Mouse (Mus musculus): ENCODE data around the gene Iqschfp. TPM values are rescaled to one million over a fixed set of nuclear protein-coding genes. Genes with fewer than 3 reads are reported as not detected.

Gene Iqschfp
- polyA plus RNA-seq, 1 experiment from 2014 or later = 0.39 TPM

GRCm38 (mm10) chr3:68568716-68569115, 676.7 kb downstream of the Iqschfp start:
- DNase-seq (ENCODE audit: low spot score) (no peak), ATAC-seq (ENCODE audit: low FRiP score) (no peak)
- Histone ChIP-seq H3K9me3 (ENCODE audit: control insufficient read depth, low read length) (no peaks in the 10 kb centered on the region), H3K4me3 (ENCODE audit: low read depth, low read length) (no peak overlapping the region), H3K27me3 (ENCODE audit: control insufficient read depth, insufficient read depth, low read length) (no peaks in the 10 kb centered on the region), H3K9ac (ENCODE audit: low read depth, low read length) (no peak overlapping the region), H3K27ac (ENCODE audit: low read depth, low read length) (no peak overlapping the region), H3K4me2 (replicated peaks; ENCODE audit: low read depth, low read length) (no peak overlapping the region), H3K36me3 (ENCODE audit: control insufficient read depth, insufficient read depth, low read length) (no peaks in the 10 kb centered on the region), H3K4me1 (replicated peaks; ENCODE audit: control insufficient read depth, insufficient read depth, low read length) (no peaks in the 10 kb centered on the region; the same call in 1 of the 2 replicates)
- WGBS = 37% methylated on average over 7 of the region's 7 CpGs

- Histone ChIP-seq H3K27ac (ENCODE audit: low read depth, low read length) (no peak overlapping the region), H3K36me3 (ENCODE audit: control insufficient read depth, insufficient read depth, low read length) (no peaks in the 10 kb centered on the region), H3K9ac (ENCODE audit: low read depth, low read length) (no peak overlapping the region), H3K27me3 (ENCODE audit: control insufficient read depth, insufficient read depth, low read length) (no peaks in the 10 kb centered on the region), H3K4me2 (replicated peaks; ENCODE audit: low read depth, low read length) (no peak overlapping the region), H3K4me3 (ENCODE audit: low read depth, low read length) (no peak overlapping the region), H3K9me3 (ENCODE audit: control insufficient read depth, low read length) (no peaks in the 10 kb centered on the region), H3K4me1 (replicated peaks; ENCODE audit: control insufficient read depth, insufficient read depth, low read length) (no peaks in the 10 kb centered on the region; the same call in 1 of the 2 replicates)
- 80% methylated on average over 4 of the region's 4 CpGs for WGBS
- DNase-seq (ENCODE audit: low spot score) = no peak
- no peak for ATAC-seq (ENCODE audit: low FRiP score)
Measured at GRCm38 (mm10) chr3:68570319-68570718, 678.3 kb downstream of the Iqschfp start.

GRCm38 (mm10) chr3:68572249-68573225, 680.5 kb downstream of the Iqschfp start:
- H3K9ac ChIP-seq (ENCODE audit: low read depth, low read length) = peak overlapping the region; percentile 61
- no peaks in the 10 kb centered on the region for H3K9me3 ChIP-seq (ENCODE audit: control insufficient read depth, low read length)
- peak overlapping the region; percentile 92 for H3K27ac ChIP-seq (ENCODE audit: low read depth, low read length)
- DNase-seq (ENCODE audit: low spot score) (peak; percentile 79), ATAC-seq (ENCODE audit: low FRiP score) (peak; percentile 94)
- H3K4me1 ChIP-seq (replicated peaks; ENCODE audit: control insufficient read depth, insufficient read depth, low read length) = no peaks in the 10 kb centered on the region; the same call in 1 of the 2 replicates
- no peaks in the 10 kb centered on the region for H3K36me3 ChIP-seq (ENCODE audit: control insufficient read depth, insufficient read depth, low read length)
- peak overlapping the region; percentile 38 for H3K4me3 ChIP-seq (ENCODE audit: low read depth, low read length)
- WGBS = 9% methylated on average over 28 of the region's 28 CpGs
- no peaks in the 10 kb centered on the region for H3K27me3 ChIP-seq (ENCODE audit: control insufficient read depth, insufficient read depth, low read length)
- peak overlapping the region; percentile 53 for H3K4me2 ChIP-seq (replicated peaks; ENCODE audit: low read depth, low read length)

GRCm38 (mm10) chr3:68573226-68573624, 681.2 kb downstream of the Iqschfp start:
- Histone ChIP-seq H3K27ac (ENCODE audit: low read depth, low read length) (peak overlapping the region; percentile 92), H3K9ac (ENCODE audit: low read depth, low read length) (peak overlapping the region; percentile 38), H3K4me1 (replicated peaks; ENCODE audit: control insufficient read depth, insufficient read depth, low read length) (no peaks in the 10 kb centered on the region; the same call in 1 of the 2 replicates), H3K9me3 (ENCODE audit: control insufficient read depth, low read length) (no peaks in the 10 kb centered on the region), H3K4me3 (ENCODE audit: low read depth, low read length) (peak overlapping the region; percentile 38), H3K36me3 (ENCODE audit: control insufficient read depth, insufficient read depth, low read length) (no peaks in the 10 kb centered on the region), H3K4me2 (replicated peaks; ENCODE audit: low read depth, low read length) (peak overlapping the region; percentile 53), H3K27me3 (ENCODE audit: control insufficient read depth, insufficient read depth, low read length) (no peaks in the 10 kb centered on the region)
- WGBS = 62% methylated on average over 3 of the region's 3 CpGs
- ATAC-seq (ENCODE audit: low FRiP score) = no peak
- DNase-seq (ENCODE audit: low spot score) = no peak

GRCm38 (mm10) chr3:68574097-68574496, 682.1 kb downstream of the Iqschfp start:
- Histone ChIP-seq H3K36me3 (ENCODE audit: control insufficient read depth, insufficient read depth, low read length) (no peaks in the 10 kb centered on the region), H3K4me1 (replicated peaks; ENCODE audit: control insufficient read depth, insufficient read depth, low read length) (no peaks in the 10 kb centered on the region; the same call in 1 of the 2 replicates), H3K9me3 (ENCODE audit: control insufficient read depth, low read length) (no peaks in the 10 kb centered on the region), H3K9ac (ENCODE audit: low read depth, low read length) (peak overlapping the region; percentile 38; the same call in 1 of the 2 replicates), H3K4me2 (replicated peaks; ENCODE audit: low read depth, low read length) (peak overlapping the region; percentile 53; the same call in 1 of the 2 replicates), H3K27ac (ENCODE audit: low read depth, low read length) (no peak overlapping the region), H3K27me3 (ENCODE audit: control insufficient read depth, insufficient read depth, low read length) (no peaks in the 10 kb centered on the region), H3K4me3 (ENCODE audit: low read depth, low read length) (peak overlapping the region; percentile 38)
- ATAC-seq (ENCODE audit: low FRiP score) (no peak), DNase-seq (ENCODE audit: low spot score) (no peak)
- WGBS = 58% methylated on average over 5 of the region's 8 CpGs

- Histone ChIP-seq H3K4me1 (replicated peaks; ENCODE audit: control insufficient read depth, insufficient read depth, low read length) (no peaks in the 10 kb centered on the region; the same call in 1 of the 2 replicates), H3K9ac (ENCODE audit: low read depth, low read length) (no peak overlapping the region), H3K36me3 (ENCODE audit: control insufficient read depth, insufficient read depth, low read length) (no peaks in the 10 kb centered on the region), H3K4me2 (replicated peaks; ENCODE audit: low read depth, low read length) (peak overlapping the region; percentile 53; the same call in 1 of the 2 replicates), H3K27ac (ENCODE audit: low read depth, low read length) (no peak overlapping the region), H3K9me3 (ENCODE audit: control insufficient read depth, low read length) (no peaks in the 10 kb centered on the region), H3K27me3 (ENCODE audit: control insufficient read depth, insufficient read depth, low read length) (no peaks in the 10 kb centered on the region), H3K4me3 (ENCODE audit: low read depth, low read length) (peak overlapping the region; percentile 38)
- 64% methylated on average over 8 of the region's 8 CpGs for WGBS
- DNase-seq (ENCODE audit: low spot score) = no peak
- no peak for ATAC-seq (ENCODE audit: low FRiP score)
Measured at GRCm38 (mm10) chr3:68574565-68574964, 682.5 kb downstream of the Iqschfp start.

GRCm38 (mm10) chr3:68575636-68576340, 683.8 kb downstream of the Iqschfp start:
- WGBS = 69% methylated on average over 10 of the region's 10 CpGs
- Histone ChIP-seq H3K9ac (ENCODE audit: low read depth, low read length) (no peak overlapping the region), H3K4me1 (replicated peaks; ENCODE audit: control insufficient read depth, insufficient read depth, low read length) (no peaks in the 10 kb centered on the region; the same call in 1 of the 2 replicates), H3K36me3 (ENCODE audit: control insufficient read depth, insufficient read depth, low read length) (no peaks in the 10 kb centered on the region), H3K27ac (ENCODE audit: low read depth, low read length) (no peak overlapping the region), H3K27me3 (ENCODE audit: control insufficient read depth, insufficient read depth, low read length) (no peaks in the 10 kb centered on the region), H3K4me2 (replicated peaks; ENCODE audit: low read depth, low read length) (no peak overlapping the region; the same call in 1 of the 2 replicates), H3K9me3 (ENCODE audit: control insufficient read depth, low read length) (no peaks in the 10 kb centered on the region), H3K4me3 (ENCODE audit: low read depth, low read length) (no peak overlapping the region)
- DNase-seq (ENCODE audit: low spot score) = no peak
- no peak for ATAC-seq (ENCODE audit: low FRiP score)

- 27% methylated on average over 7 of the region's 7 CpGs for WGBS
- no peak for ATAC-seq (ENCODE audit: low FRiP score)
- H3K4me2 ChIP-seq (replicated peaks; ENCODE audit: low read depth, low read length) = no peak overlapping the region
Measured at GRCm38 (mm10) chr3:68576431-68576830, 684.4 kb downstream of the Iqschfp start.

More at GRCm38 (mm10) chr3:68576431-68576830, 684.4 kb downstream of the Iqschfp start:
- Histone ChIP-seq H3K9me3 (ENCODE audit: control insufficient read depth, low read length) (no peaks in the 10 kb centered on the region), H3K27ac (ENCODE audit: low read depth, low read length) (no peak overlapping the region), H3K9ac (ENCODE audit: low read depth, low read length) (0 out of 2 replicates have a peak overlapping the region, but pooled peaks have one; percentile 15), H3K4me3 (ENCODE audit: low read depth, low read length) (no peak overlapping the region), H3K36me3 (ENCODE audit: control insufficient read depth, insufficient read depth, low read length) (no peaks in the 10 kb centered on the region), H3K4me1 (replicated peaks; ENCODE audit: control insufficient read depth, insufficient read depth, low read length) (no peaks in the 10 kb centered on the region; the same call in 1 of the 2 replicates), H3K27me3 (ENCODE audit: control insufficient read depth, insufficient read depth, low read length) (no peaks in the 10 kb centered on the region)
- peak; percentile 17 for DNase-seq (ENCODE audit: low spot score)
